16 mouse cellular contexts compared by ENCODE assay signal in the genomic region with DNA sequence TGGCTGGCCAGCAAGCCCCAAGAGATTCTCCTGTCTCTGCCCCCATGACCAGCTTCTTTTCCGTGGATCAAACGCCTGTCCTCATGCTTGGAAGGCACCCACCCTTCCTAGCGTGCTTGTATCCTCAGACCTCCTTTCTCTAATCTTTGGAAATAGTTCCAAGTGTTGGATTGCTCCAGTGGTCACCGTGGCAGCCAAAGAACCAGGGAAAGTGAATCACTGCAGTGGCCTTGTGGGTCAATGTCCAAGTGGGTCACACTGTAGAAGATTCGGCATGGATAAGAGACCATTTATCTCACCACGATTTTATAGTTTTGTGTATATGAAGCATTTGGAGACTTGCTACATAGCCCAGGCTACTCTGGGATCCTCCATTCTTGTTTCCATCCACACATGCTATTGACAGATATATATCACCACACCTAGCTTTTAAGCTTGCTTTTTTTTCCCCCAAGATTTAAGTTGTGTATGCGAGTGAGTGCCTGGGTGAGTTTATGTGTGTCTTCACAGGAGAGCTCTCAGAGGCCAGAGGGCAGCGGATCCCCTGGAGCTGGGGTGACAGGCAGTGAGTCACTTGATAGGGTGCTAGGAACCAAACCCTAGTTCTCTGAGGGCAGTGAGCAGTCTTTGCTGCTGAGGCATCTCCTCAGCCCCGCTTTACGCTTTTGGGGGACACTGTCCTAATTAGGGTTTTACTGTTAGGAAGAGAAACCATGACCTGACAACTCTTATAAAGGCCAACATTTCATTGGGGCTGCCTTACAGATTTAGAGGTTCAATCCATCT. TPM values are rescaled to one million over a fixed set of nuclear protein-coding genes. Genes with fewer than 3 reads are reported as not detected.
A peak's percentile ranks its signal among the peaks of the same experiment; 100 is the strongest.
DNase-seq lines count a peak whose midpoint lies in the region; ATAC-seq lines count a peak whose summit lies in the region.
"Had no signal": no experiment of that assay in that cellular context is flagged by ENCODE, and none has a peak within 500 bp of the region (broad histone marks: within the 10 kb centered on the region; RNA-seq: fewer than 3 reads in every experiment).

No protein-coding gene starts in this region.

- peak overlapping the region; percentile 100 for H3K27ac ChIP-seq in forebrain, embryonic 11.5 days (ENCODE audit: low read depth, low read length)
- H3K27ac ChIP-seq in hindbrain, embryonic 13.5 days = peak overlapping the region; percentile 100
- peak overlapping the region; percentile 100 for H3K27ac ChIP-seq in midbrain, embryonic 15.5 days
- H3K27ac ChIP-seq: limb, embryonic 13.5 days had no signal

- no peaks in the 10 kb centered on the region for H3K36me3 ChIP-seq in forebrain, embryonic 11.5 days (ENCODE audit: control insufficient read depth, insufficient read depth, low read length)
- H3K36me3 ChIP-seq in hindbrain, embryonic 13.5 days = no peaks in the 10 kb centered on the region
- no peaks in the 10 kb centered on the region for H3K36me3 ChIP-seq in midbrain, embryonic 15.5 days (replicated peaks)
- H3K36me3 ChIP-seq: heart, embryonic 12.5 days; limb, embryonic 13.5 days had no signal

- ATAC-seq in forebrain, embryonic 11.5 days (replicated peaks; ENCODE audit: low FRiP score) = no peak
- ATAC-seq in hindbrain, embryonic 13.5 days (ENCODE audit: low FRiP score) = no peak
- no peak for ATAC-seq in midbrain, embryonic 15.5 days (replicated peaks)

- no peak overlapping the region for H3K4me3 ChIP-seq in forebrain, embryonic 11.5 days (ENCODE audit: low read depth, low read length)
- H3K4me3 ChIP-seq in hindbrain, embryonic 13.5 days = no peak overlapping the region
- no peak overlapping the region for H3K4me3 ChIP-seq in midbrain, embryonic 15.5 days
- H3K4me3 ChIP-seq: erythroblast, embryonic 14.5 days; heart, embryonic 12.5 days; limb, embryonic 13.5 days; myocyte had no signal

- H3K4me1 ChIP-seq in forebrain, embryonic 11.5 days (replicated peaks; ENCODE audit: control insufficient read depth, insufficient read depth, low read length) = peaks cover 11% of the 10 kb centered on the region
- H3K4me1 ChIP-seq in hindbrain, embryonic 13.5 days (replicated peaks) = peaks cover 39% of the 10 kb centered on the region
- peaks cover 29% of the 10 kb centered on the region for H3K4me1 ChIP-seq in midbrain, embryonic 15.5 days

- peak; percentile 41 for DNase-seq in adrenal gland, postnatal 10 days
- no peak for DNase-seq in forebrain, embryonic 11.5 days (ENCODE audit: low spot score)
- DNase-seq in lung, adult 18-20 months = no peak
- no peak for DNase-seq in cerebellum, postnatal 4 days (ENCODE audit: low spot score in 2 of 2)
- no peak for DNase-seq in lung, postnatal 4 days
- DNase-seq in thymus, postnatal 0 days (ENCODE audit: low spot score) = no peak
- DNase-seq: cerebellum, adult 2 months; kidney, adult 9 months; lung, postnatal 36 days; spleen, adult 18-20 months had no signal

- H3K27me3 ChIP-seq in forebrain, embryonic 11.5 days (ENCODE audit: control insufficient read depth, insufficient read depth, low read length) = no peaks in the 10 kb centered on the region
- no peaks in the 10 kb centered on the region for H3K27me3 ChIP-seq in hindbrain, embryonic 13.5 days
- no peaks in the 10 kb centered on the region for H3K27me3 ChIP-seq in midbrain, embryonic 15.5 days (replicated peaks)
- H3K27me3 ChIP-seq: heart, embryonic 12.5 days; limb, embryonic 13.5 days had no signal

- H3K9me3 ChIP-seq in forebrain, embryonic 11.5 days (ENCODE audit: control insufficient read depth, low read length) = no peaks in the 10 kb centered on the region
- no peaks in the 10 kb centered on the region for H3K9me3 ChIP-seq in hindbrain, embryonic 13.5 days
- no peaks in the 10 kb centered on the region for H3K9me3 ChIP-seq in midbrain, embryonic 15.5 days
- H3K9me3 ChIP-seq: heart, embryonic 12.5 days; limb, embryonic 13.5 days had no signal

- WGBS in forebrain, embryonic 11.5 days = 90% methylated on average over 10 of the region's 10 CpGs
- WGBS in hindbrain, embryonic 13.5 days = 80% methylated on average over 10 of the region's 10 CpGs
- WGBS in midbrain, embryonic 15.5 days = 84% methylated on average over 10 of the region's 10 CpGs

- H3K9ac ChIP-seq in forebrain, embryonic 11.5 days (ENCODE audit: low read length) = no peak overlapping the region
- no peak overlapping the region for H3K9ac ChIP-seq in hindbrain, embryonic 13.5 days
- H3K9ac ChIP-seq in midbrain, embryonic 15.5 days = no peak overlapping the region
- H3K9ac ChIP-seq: heart, embryonic 12.5 days; limb, embryonic 13.5 days had no signal

- no peak overlapping the region for H3K4me2 ChIP-seq in forebrain, embryonic 11.5 days (ENCODE audit: low read depth, low read length, severe bottlenecking)
- peak overlapping the region; percentile 71; the same call in 1 of the 2 replicates for H3K4me2 ChIP-seq in hindbrain, embryonic 13.5 days
- peak overlapping the region; percentile 68; the same call in 1 of the 2 replicates for H3K4me2 ChIP-seq in midbrain, embryonic 15.5 days
- H3K4me2 ChIP-seq: heart, embryonic 12.5 days; limb, embryonic 13.5 days had no signal

RNA-seq across cellular contexts. Expression of gene Pbld2, which starts 3.5 kb away (rescaled TPM):
- total RNA-seq in adrenal gland, postnatal 10 days (2021) = 1 to 10 TPM; 3.2 to 6.4 TPM
- 0.88 and 0.89 TPM in 2 replicates for polyA plus RNA-seq in forebrain, embryonic 11.5 days (2014; fragmentation: Nextera tagmentation; extraction: Ambion mirVana)
- 0.88 and 1.1 TPM in 2 replicates for polyA plus RNA-seq in hindbrain, embryonic 13.5 days (2015; fragmentation: Nextera tagmentation; extraction: Ambion mirVana)
- 1.1 and 1.3 TPM in 2 replicates for polyA plus RNA-seq in midbrain, embryonic 15.5 days (2015; fragmentation: Nextera tagmentation; extraction: Ambion mirVana)
- polyA plus RNA-seq in thymus, postnatal 0 days (2015; fragmentation: Nextera tagmentation; extraction: Ambion mirVana) = 1.0 TPM in 2 replicates
- polyA plus RNA-seq: erythroblast, embryonic 14.5 days had no signal

RNA-seq across cellular contexts. Expression of gene Hnrnph3, which starts 3.6 kb away (rescaled TPM):
- 10 to 100 TPM; 36.4 to 51.7 TPM for total RNA-seq in adrenal gland, postnatal 10 days (2021)
- 161 and 170 TPM in 2 replicates for polyA plus RNA-seq in forebrain, embryonic 11.5 days (2014; fragmentation: Nextera tagmentation; extraction: Ambion mirVana)
- polyA plus RNA-seq in hindbrain, embryonic 13.5 days (2015; fragmentation: Nextera tagmentation; extraction: Ambion mirVana) = 193 and 195 TPM in 2 replicates
- polyA plus RNA-seq in midbrain, embryonic 15.5 days (2015; fragmentation: Nextera tagmentation; extraction: Ambion mirVana) = 167 and 175 TPM in 2 replicates
- polyA plus RNA-seq in thymus, postnatal 0 days (2015; fragmentation: Nextera tagmentation; extraction: Ambion mirVana) = 51.0 and 53.6 TPM in 2 replicates

RNA-seq across cellular contexts. Expression of gene Pbld1, which starts 32.4 kb away (rescaled TPM):
- total RNA-seq in adrenal gland, postnatal 10 days (2021) = 10 to 100 TPM; 13.0 to 31.0 TPM
- polyA plus RNA-seq in forebrain, embryonic 11.5 days (2014; fragmentation: Nextera tagmentation; extraction: Ambion mirVana) = 1.6 and 1.8 TPM in 2 replicates
- polyA plus RNA-seq in hindbrain, embryonic 13.5 days (2015; fragmentation: Nextera tagmentation; extraction: Ambion mirVana) = 1.2 and 1.6 TPM in 2 replicates
- 0.98 and 1.3 TPM in 2 replicates for polyA plus RNA-seq in midbrain, embryonic 15.5 days (2015; fragmentation: Nextera tagmentation; extraction: Ambion mirVana)
- 0.44 and 0.55 TPM in 2 replicates for polyA plus RNA-seq in thymus, postnatal 0 days (2015; fragmentation: Nextera tagmentation; extraction: Ambion mirVana)
- polyA plus RNA-seq: erythroblast, embryonic 14.5 days had no signal

RNA-seq across cellular contexts. Expression of gene Rufy2, which starts 47.5 kb away (rescaled TPM):
- 10 to 100 TPM; 14.8 to 30.7 TPM for total RNA-seq in adrenal gland, postnatal 10 days (2021)
- polyA plus RNA-seq in forebrain, embryonic 11.5 days (2014; fragmentation: Nextera tagmentation; extraction: Ambion mirVana) = 22.7 and 27.1 TPM in 2 replicates
- 52.6 and 57.0 TPM in 2 replicates for polyA plus RNA-seq in hindbrain, embryonic 13.5 days (2015; fragmentation: Nextera tagmentation; extraction: Ambion mirVana)
- polyA plus RNA-seq in midbrain, embryonic 15.5 days (2015; fragmentation: Nextera tagmentation; extraction: Ambion mirVana) = 61.2 and 65.5 TPM in 2 replicates
- polyA plus RNA-seq in thymus, postnatal 0 days (2015; fragmentation: Nextera tagmentation; extraction: Ambion mirVana) = 17.4 and 23.1 TPM in 2 replicates
- polyA plus RNA-seq: erythroblast, embryonic 14.5 days had no signal
